Mouse (Mus musculus) kidney, embryonic 14.5 days (tissue): ENCODE measurements around the gene Zfp780b. TPM values are rescaled to one million over a fixed set of nuclear protein-coding genes. Genes with fewer than 3 reads are reported as not detected.
"Not testable (repeated sequence)": the region's sequence is repeated elsewhere in the genome, so short reads cannot be mapped to it uniquely, and the experiment has no call there.

Source experiments
- ATAC-seq: fragments of 200-750 bp; cut with Nextera tagmentation; 2 replicates; pipeline ENCODE4 v1.8.0; 2017; ENCODE audit warnings: moderate number of reproducible peaks, mild to moderate bottlenecking, moderate TSS enrichment, moderate library complexity; ENCODE audit not compliant: low FRiP score, low TSS enrichment
- H3K27ac ChIP-seq: fragments of 300-500 bp; sonication (generic); 2 replicates; pipeline ENCODE4 v1.5.1; 2014; ENCODE audit warnings: low read depth, mild to moderate bottlenecking, low read length, moderate library complexity, mixed read lengths
- H3K27me3 ChIP-seq: fragments of 300-500 bp; sonication (generic); 2 replicates; pipeline ENCODE4 v1.6.1; 2014; ENCODE audit warnings: mild to moderate bottlenecking, low read length; ENCODE audit not compliant: control insufficient read depth, insufficient read depth
- H3K36me3 ChIP-seq: fragments of 300-500 bp; sonication (generic); 2 replicates; pipeline ENCODE4 v1.6.1; 2014; ENCODE audit warnings: low read length, mixed read lengths; ENCODE audit not compliant: control insufficient read depth, insufficient read depth
- H3K4me1 ChIP-seq: fragments of 300-500 bp; sonication (generic); 2 replicates; pipeline ENCODE4 v1.6.1; 2014; ENCODE audit warnings: low read length, mixed read lengths; ENCODE audit not compliant: control insufficient read depth, insufficient read depth
- H3K4me2 ChIP-seq: fragments of 300-500 bp; sonication (generic); replicated peaks from 2 replicates; pipeline ENCODE4 v1.6.1; 2014; ENCODE audit warnings: low read depth, mild to moderate bottlenecking, low read length
- H3K4me3 ChIP-seq: fragments of 300-500 bp; sonication (generic); 2 replicates; pipeline ENCODE4 v1.5.1; 2014; ENCODE audit warnings: mild to moderate bottlenecking, low read length
- H3K9ac ChIP-seq: fragments of 300-500 bp; sonication (generic); 2 replicates; pipeline ENCODE4 v1.6.1; 2014; ENCODE audit warnings: low read depth, mild to moderate bottlenecking, low read length, moderate library complexity
- H3K9me3 ChIP-seq: fragments of 300-500 bp; sonication (generic); 2 replicates; pipeline ENCODE4 v1.6.1; 2016; ENCODE audit warnings: low read length; ENCODE audit not compliant: control insufficient read depth
- WGBS: fragments of 180-500 bp; shearing (Covaris S2); extraction: QIAGEN DNeasy Blood & Tissue Kit; methylation state at CpG from one replicate; pipeline ENCODE4 v1.1.7; 2014; 5-methylcytosine and 5-hydroxymethylcytosine counted together
- polyA plus RNA-seq: library from polyadenylated mRNA; unstranded; fragments of >200 nt; fragmentation: Nextera tagmentation; extraction: Ambion mirVana; gene quantifications from 2 replicates; pipeline ENCODE4 v1.2.1, GENCODE M21; 2014

The Zfp780b gene
- polyA plus RNA-seq, 1 experiment from 2014 or later = 18.5 TPM

DNA sequence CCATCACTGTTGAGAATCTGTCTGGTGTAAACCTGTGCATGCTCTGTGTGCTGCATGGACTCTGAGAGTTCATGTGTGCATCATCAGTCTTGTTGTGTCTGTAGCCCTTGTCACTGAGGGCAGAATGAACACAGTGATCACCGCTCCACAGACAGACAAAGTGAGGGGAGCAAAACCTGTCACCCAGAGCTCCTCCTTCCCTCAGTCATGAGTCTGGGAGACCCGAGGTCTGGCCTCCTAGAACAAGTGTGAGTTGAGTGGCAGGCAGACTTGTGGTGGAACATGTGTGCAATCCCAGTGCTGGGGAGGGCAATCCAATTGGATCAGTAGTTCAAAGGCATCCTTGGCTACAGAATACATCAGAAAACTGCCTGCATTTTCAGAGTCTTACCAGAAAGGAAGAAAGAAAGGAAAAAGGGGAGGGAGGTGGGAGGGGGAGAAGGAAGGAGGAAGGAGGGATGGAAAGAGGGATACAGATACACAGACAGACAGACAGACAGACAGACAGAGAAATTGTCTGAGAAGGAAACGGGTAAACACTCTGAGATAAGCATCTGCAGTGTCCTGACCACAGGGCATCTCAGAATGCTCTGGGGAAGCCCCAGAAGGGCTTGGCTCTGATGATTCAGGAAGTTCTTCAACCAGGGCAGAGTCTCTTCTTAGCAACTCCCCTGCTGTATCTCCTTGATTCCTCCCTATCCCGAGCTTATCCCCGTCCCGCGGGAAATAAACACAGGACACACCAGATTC is 45.7 kb downstream of the Zfp780b start:
- Histone ChIP-seq H3K27me3 (no peaks in the 10 kb centered on the region), H3K27ac (no peak overlapping the region), H3K4me3 (peak overlapping the region; percentile 10; the same call in 1 of the 2 replicates), H3K36me3 (no peaks in the 10 kb centered on the region), H3K9me3 (no peaks in the 10 kb centered on the region), H3K4me2 (peak overlapping the region; percentile 34), H3K9ac (peak overlapping the region; percentile 34; the same call in 1 of the 2 replicates), H3K4me1 (peaks cover 6% of the 10 kb centered on the region; the same call in 1 of the 2 replicates)
- 24% methylated on average over 7 of the region's 7 CpGs for WGBS
- no peak for ATAC-seq

DNA sequence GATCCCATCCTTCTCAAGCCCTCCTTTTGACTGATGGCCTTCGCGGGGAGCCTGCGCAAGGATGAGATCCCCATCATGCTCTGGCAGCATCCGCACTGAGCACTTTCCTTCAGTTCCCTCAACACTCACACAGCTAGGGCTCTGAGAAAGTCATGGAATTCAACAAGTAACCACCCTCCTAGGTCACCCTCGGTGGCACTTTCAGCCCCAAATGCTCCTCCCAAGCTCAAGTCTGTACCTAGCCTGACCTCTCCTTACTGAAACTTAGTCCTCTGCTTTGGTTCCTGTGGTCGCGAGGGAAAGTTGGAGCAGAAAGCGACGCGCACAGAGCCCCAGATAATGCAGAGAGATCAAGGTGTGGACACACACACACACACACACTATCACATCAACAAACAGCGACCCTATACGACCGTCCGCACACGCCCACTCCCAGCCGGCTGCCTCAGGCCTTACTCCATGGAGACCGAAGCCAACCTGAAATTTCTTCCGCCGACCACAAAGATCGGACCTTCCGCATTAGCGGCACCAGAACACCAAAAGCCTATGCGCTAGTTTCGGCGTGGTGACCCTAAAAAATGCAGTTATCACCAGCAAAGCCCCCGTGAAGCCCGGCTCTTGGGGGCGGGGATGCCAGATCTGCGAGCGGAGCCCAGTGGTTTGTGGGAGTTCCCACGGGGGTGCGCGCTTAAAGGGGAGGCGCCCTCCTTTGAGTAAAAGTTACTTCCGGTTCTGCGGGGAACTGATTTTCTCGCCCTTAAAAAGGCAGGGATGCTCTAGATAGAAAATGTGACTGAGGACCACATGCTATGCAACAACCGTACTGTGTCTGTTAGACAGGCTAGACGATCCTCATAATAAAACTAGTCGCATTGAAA is 49.9 kb downstream of the Zfp780b start, which contains the start of gene Zfp974:
Zfp974 (minus strand) TSS at position 643 of the 878 bp plus-strand sequence.
- WGBS = 5% methylated on average over 40 of the region's 40 CpGs
- peaks cover 6% of the 10 kb centered on the region; the same call in 1 of the 2 replicates for H3K4me1 ChIP-seq
- H3K4me3 ChIP-seq = peak within 1 kb of the TSS; percentile 76
- ATAC-seq = peak; percentile 91
- no peak within 1 kb of the TSS for H3K27ac ChIP-seq
- H3K9me3 ChIP-seq = no peaks in the 10 kb centered on the region
- peak within 1 kb of the TSS; percentile 78 for H3K9ac ChIP-seq
- H3K27me3 ChIP-seq = no peaks in the 10 kb centered on the region
- H3K4me2 ChIP-seq = peak within 1 kb of the TSS; percentile 81
- no peaks in the 10 kb centered on the region for H3K36me3 ChIP-seq

DNA sequence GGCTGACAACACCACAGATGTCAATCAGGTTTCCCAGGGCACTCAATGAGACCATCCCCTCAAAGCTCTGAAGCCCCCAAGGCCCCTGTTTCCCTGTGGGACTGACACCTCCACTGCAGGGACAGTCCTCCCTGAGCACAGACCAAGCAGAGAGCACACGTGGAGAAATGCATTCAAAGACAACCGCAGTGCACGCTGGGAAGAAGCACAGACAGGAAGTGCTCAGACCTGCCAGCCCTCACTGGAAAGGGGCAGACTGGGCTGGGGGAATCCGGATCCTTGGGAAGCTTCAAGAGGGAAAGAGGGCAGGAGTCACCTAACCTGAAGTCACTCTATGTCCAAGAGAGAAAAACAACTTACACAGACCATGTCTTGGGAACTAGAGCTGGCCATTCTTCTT is 51.9 kb downstream of the Zfp780b start:
- 49% methylated on average over 4 of the region's 4 CpGs for WGBS
- not testable (repeated sequence) for H3K27me3 ChIP-seq, H3K4me1 ChIP-seq, H3K27ac ChIP-seq, H3K36me3 ChIP-seq, H3K4me3 ChIP-seq, ATAC-seq, H3K4me2 ChIP-seq, H3K9ac ChIP-seq, H3K9me3 ChIP-seq

DNA sequence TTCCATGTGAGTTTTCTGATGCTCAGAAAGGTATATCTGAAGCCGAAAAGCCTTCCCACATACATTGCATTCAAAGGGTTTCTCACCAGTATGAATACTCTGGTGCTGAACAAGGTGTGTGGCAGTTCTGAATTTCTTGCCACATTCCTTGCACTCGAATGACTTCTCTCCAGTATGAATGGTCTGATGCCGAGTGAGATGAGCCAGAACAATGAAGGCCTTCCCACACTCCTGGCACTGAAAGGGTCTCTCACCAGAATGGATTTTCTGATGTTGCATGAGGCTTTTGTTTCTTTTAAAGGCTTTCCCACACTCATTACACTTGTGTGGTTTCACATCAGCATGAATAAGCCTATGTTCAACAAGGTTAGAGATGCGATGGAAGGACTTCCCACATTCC is 68.0 kb downstream of the Zfp780b start:
- H3K4me1 ChIP-seq, H3K27me3 ChIP-seq, H3K27ac ChIP-seq, H3K36me3 ChIP-seq, H3K4me2 ChIP-seq, H3K9me3 ChIP-seq, H3K9ac ChIP-seq, ATAC-seq, H3K4me3 ChIP-seq: not testable (repeated sequence)
- 94% methylated on average over 3 of the region's 4 CpGs for WGBS

Other genes with a start within 250 kb of the Zfp780b start
- gene Zfp60, start 247.8 kb downstream of the Zfp780b start, polyA plus RNA-seq = 26.7 and 41.5 TPM in 2 replicates
- 2.0 and 2.5 TPM in 2 replicates for gene Zfp626, start 172.0 kb downstream of the Zfp780b start, polyA plus RNA-seq
- gene Zfp59, start 140.6 kb downstream of the Zfp780b start, polyA plus RNA-seq = 4.2 and 9.0 TPM in 2 replicates
- gene Zfp607a, start 121.6 kb downstream of the Zfp780b start, polyA plus RNA-seq = 3.2 and 4.4 TPM in 2 replicates
- 7.3 and 11.4 TPM in 2 replicates for gene Zfp974, start 49.7 kb downstream of the Zfp780b start, polyA plus RNA-seq
- gene Zfp850, start 34.9 kb upstream of the Zfp780b start, polyA plus RNA-seq = 3.6 and 6.5 TPM in 2 replicates
- 301 and 321 TPM in 2 replicates for gene Psmc4, start 70.9 kb upstream of the Zfp780b start, polyA plus RNA-seq
- gene Fcgbp, start 92.1 kb upstream of the Zfp780b start, polyA plus RNA-seq = 0.19 and 0.49 TPM in 2 replicates
- not detected in 2 replicates for gene 9530053A07Rik, start 150.3 kb upstream of the Zfp780b start, polyA plus RNA-seq
- 57.0 and 85.8 TPM in 2 replicates for gene Fbl, start 190.5 kb upstream of the Zfp780b start, polyA plus RNA-seq
- gene Dyrk1b, start 200.3 kb upstream of the Zfp780b start, polyA plus RNA-seq = 19.4 and 19.8 TPM in 2 replicates